Mouse (Mus musculus): ENCODE results near the gene Rasd1. TPM values are rescaled to one million over a fixed set of nuclear protein-coding genes. Genes with fewer than 3 reads are reported as not detected.
"Not testable (repeated sequence)": the region's sequence is repeated elsewhere in the genome, so short reads cannot be mapped to it uniquely, and the experiment has no call there.

Gene Rasd1
- total RNA-seq, 1 experiment from 2014 or later = 2.1 TPM

- ATAC-seq (replicated peaks in 1 of 2; ENCODE audit: insufficient read depth in 1 of 2, low FRiP score in 2 of 2, low TSS enrichment in 1 of 2, low read depth in 1 of 2, poor library complexity in 2 of 2, severe bottlenecking in 2 of 2) = 0 out of 4 replicates have a peak, but pooled peaks have one; percentile 1
Observed at GRCm38 (mm10) chr11:59964163-59964758, 483 bp downstream of the Rasd1 start.

- no peak for ATAC-seq (replicated peaks in 1 of 2; ENCODE audit: insufficient read depth in 1 of 2, low FRiP score in 2 of 2, low TSS enrichment in 1 of 2, low read depth in 1 of 2, poor library complexity in 2 of 2, severe bottlenecking in 2 of 2)
Observed at GRCm38 (mm10) chr11:59963364-59964162, 1.2 kb downstream of the Rasd1 start.

- ATAC-seq (replicated peaks in 1 of 2; ENCODE audit: insufficient read depth in 1 of 2, low FRiP score in 2 of 2, low TSS enrichment in 1 of 2, low read depth in 1 of 2, poor library complexity in 2 of 2, severe bottlenecking in 2 of 2) = no peak
Observed at GRCm38 (mm10) chr11:59962590-59962989, 2.2 kb downstream of the Rasd1 start.

GRCm38 (mm10) chr11:59961338-59961875 is 3.3 kb downstream of the Rasd1 start:
- no peak for ATAC-seq (replicated peaks in 1 of 2; ENCODE audit: insufficient read depth in 1 of 2, low FRiP score in 2 of 2, low TSS enrichment in 1 of 2, low read depth in 1 of 2, poor library complexity in 2 of 2, severe bottlenecking in 2 of 2)

GRCm38 (mm10) chr11:59960476-59961337 is 4.0 kb downstream of the Rasd1 start:
- ATAC-seq (replicated peaks in 1 of 2; ENCODE audit: insufficient read depth in 1 of 2, low FRiP score in 2 of 2, low TSS enrichment in 1 of 2, low read depth in 1 of 2, poor library complexity in 2 of 2, severe bottlenecking in 2 of 2) = no peak

GRCm38 (mm10) chr11:59959453-59959852 is 5.3 kb downstream of the Rasd1 start:
- ATAC-seq (replicated peaks in 1 of 2; ENCODE audit: insufficient read depth in 1 of 2, low FRiP score in 2 of 2, low TSS enrichment in 1 of 2, low read depth in 1 of 2, poor library complexity in 2 of 2, severe bottlenecking in 2 of 2) = no peak

- ATAC-seq (replicated peaks in 1 of 2; ENCODE audit: insufficient read depth in 1 of 2, low FRiP score in 2 of 2, low TSS enrichment in 1 of 2, low read depth in 1 of 2, poor library complexity in 2 of 2, severe bottlenecking in 2 of 2) = no peak
Observed at GRCm38 (mm10) chr11:59956749-59957148, 8.0 kb downstream of the Rasd1 start.

- no peak for ATAC-seq (replicated peaks in 1 of 2; ENCODE audit: insufficient read depth in 1 of 2, low FRiP score in 2 of 2, low TSS enrichment in 1 of 2, low read depth in 1 of 2, poor library complexity in 2 of 2, severe bottlenecking in 2 of 2)
Observed at GRCm38 (mm10) chr11:59952892-59953291, 11.9 kb downstream of the Rasd1 start.

- ATAC-seq (replicated peaks in 1 of 2; ENCODE audit: insufficient read depth in 1 of 2, low FRiP score in 2 of 2, low TSS enrichment in 1 of 2, low read depth in 1 of 2, poor library complexity in 2 of 2, severe bottlenecking in 2 of 2) = no peak
Observed at GRCm38 (mm10) chr11:59948401-59948767, 16.4 kb downstream of the Rasd1 start.

GRCm38 (mm10) chr11:59947752-59948400 is 16.9 kb downstream of the Rasd1 start, which contains the start of gene Med9:
Gene Med9, plus strand, starts transcription at chr11:59948206.
- ATAC-seq (replicated peaks in 1 of 2; ENCODE audit: insufficient read depth in 1 of 2, low FRiP score in 2 of 2, low TSS enrichment in 1 of 2, low read depth in 1 of 2, poor library complexity in 2 of 2, severe bottlenecking in 2 of 2) = peak; percentile 94 to 96

- ATAC-seq (replicated peaks in 1 of 2; ENCODE audit: insufficient read depth in 1 of 2, low FRiP score in 2 of 2, low TSS enrichment in 1 of 2, low read depth in 1 of 2, poor library complexity in 2 of 2, severe bottlenecking in 2 of 2) = not testable (repeated sequence)
Observed at GRCm38 (mm10) chr11:59944855-59945254, 19.9 kb downstream of the Rasd1 start.

- peak; percentile 42 to 45; a peak in 3 of 4 replicates for ATAC-seq (replicated peaks in 1 of 2; ENCODE audit: insufficient read depth in 1 of 2, low FRiP score in 2 of 2, low TSS enrichment in 1 of 2, low read depth in 1 of 2, poor library complexity in 2 of 2, severe bottlenecking in 2 of 2)
Observed at GRCm38 (mm10) chr11:59941391-59941790, 23.4 kb downstream of the Rasd1 start.

GRCm38 (mm10) chr11:59940645-59941044 is 24.1 kb downstream of the Rasd1 start:
- no peak for ATAC-seq (replicated peaks in 1 of 2; ENCODE audit: insufficient read depth in 1 of 2, low FRiP score in 2 of 2, low TSS enrichment in 1 of 2, low read depth in 1 of 2, poor library complexity in 2 of 2, severe bottlenecking in 2 of 2)

GRCm38 (mm10) chr11:59939821-59940220 is 24.9 kb downstream of the Rasd1 start:
- ATAC-seq (replicated peaks in 1 of 2; ENCODE audit: insufficient read depth in 1 of 2, low FRiP score in 2 of 2, low TSS enrichment in 1 of 2, low read depth in 1 of 2, poor library complexity in 2 of 2, severe bottlenecking in 2 of 2) = no peak

GRCm38 (mm10) chr11:59937615-59938014 is 27.1 kb downstream of the Rasd1 start:
- no peak for ATAC-seq (replicated peaks in 1 of 2; ENCODE audit: insufficient read depth in 1 of 2, low FRiP score in 2 of 2, low TSS enrichment in 1 of 2, low read depth in 1 of 2, poor library complexity in 2 of 2, severe bottlenecking in 2 of 2)

GRCm38 (mm10) chr11:59937023-59937422 is 27.7 kb downstream of the Rasd1 start:
- no peak for ATAC-seq (replicated peaks in 1 of 2; ENCODE audit: insufficient read depth in 1 of 2, low FRiP score in 2 of 2, low TSS enrichment in 1 of 2, low read depth in 1 of 2, poor library complexity in 2 of 2, severe bottlenecking in 2 of 2)

- no peak for ATAC-seq (replicated peaks in 1 of 2; ENCODE audit: insufficient read depth in 1 of 2, low FRiP score in 2 of 2, low TSS enrichment in 1 of 2, low read depth in 1 of 2, poor library complexity in 2 of 2, severe bottlenecking in 2 of 2)
Observed at GRCm38 (mm10) chr11:59933943-59934342, 30.8 kb downstream of the Rasd1 start.

All from hematopoietic stem cell, adult 5-6 weeks (primary cell).